Mouse (Mus musculus) heart, adult 9 months (tissue): ENCODE measurements around the gene Cyp2d9.
"Not testable (repeated sequence)": the region's sequence is repeated elsewhere in the genome, so short reads cannot be mapped to it uniquely, and the experiment has no call there.

Experiments
- DNase-seq, 2 experiments: peaks; one replicate each; pipeline ENCODE4 v3.0.0; 2022; ENCODE audit warnings: low spot score in 2 of 2

Cyp2d9 gene

GRCm38 (mm10) chr15:82433137-82433536, at the start of gene Cyp2d9:
Gene Cyp2d9 (plus strand): TSS chr15:82433437.
- DNase-seq, result no peak

- DNase-seq, result no peak
Observed at GRCm38 (mm10) chr15:82385729-82386128, 47.5 kb upstream of the Cyp2d9 start.

GRCm38 (mm10) chr15:82389916-82390315, 43.3 kb upstream of the Cyp2d9 start:
- not testable (repeated sequence) for DNase-seq

GRCm38 (mm10) chr15:82393922-82394321, 39.3 kb upstream of the Cyp2d9 start, which contains the start of gene Cyp2d11:
Gene Cyp2d11 (minus strand): TSS chr15:82394022.
- not testable (repeated sequence) for DNase-seq

- not testable (repeated sequence) for DNase-seq
Observed at GRCm38 (mm10) chr15:82395955-82396354, 37.3 kb upstream of the Cyp2d9 start.

GRCm38 (mm10) chr15:82401516-82401915, 31.7 kb upstream of the Cyp2d9 start:
- DNase-seq, result no peak

GRCm38 (mm10) chr15:82402106-82402505, 31.1 kb upstream of the Cyp2d9 start:
- no peak for DNase-seq

- no peak for DNase-seq
Observed at GRCm38 (mm10) chr15:82402741-82403140, 30.5 kb upstream of the Cyp2d9 start.

- DNase-seq, result no peak
Observed at GRCm38 (mm10) chr15:82403606-82404005, 29.6 kb upstream of the Cyp2d9 start.

- DNase-seq, result no peak
Observed at GRCm38 (mm10) chr15:82404163-82404562, 29.1 kb upstream of the Cyp2d9 start.

- DNase-seq, result no peak
Observed at GRCm38 (mm10) chr15:82406981-82407380, 26.3 kb upstream of the Cyp2d9 start, which contains the start of gene Cyp2d10. Gene Cyp2d10 (minus strand): TSS chr15:82407195.

- DNase-seq, result no peak
Observed at GRCm38 (mm10) chr15:82407536-82407935, 25.7 kb upstream of the Cyp2d9 start.

- peak; percentile 86 to 90 for DNase-seq
Observed at GRCm38 (mm10) chr15:82416797-82417789, 16.1 kb upstream of the Cyp2d9 start.

- no peak for DNase-seq
Observed at GRCm38 (mm10) chr15:82418616-82419015, 14.6 kb upstream of the Cyp2d9 start.

GRCm38 (mm10) chr15:82422935-82423334, 10.3 kb upstream of the Cyp2d9 start:
- no peak for DNase-seq

GRCm38 (mm10) chr15:82423471-82423870, 9.8 kb upstream of the Cyp2d9 start:
- no peak for DNase-seq

- no peak for DNase-seq
Observed at GRCm38 (mm10) chr15:82433621-82434020, 384 bp downstream of the Cyp2d9 start.

- DNase-seq, result no peak
Observed at GRCm38 (mm10) chr15:82434541-82434940, 1.3 kb downstream of the Cyp2d9 start.

GRCm38 (mm10) chr15:82435011-82435410, 1.8 kb downstream of the Cyp2d9 start:
- DNase-seq, result peak in 1 of 2 experiments; percentile 2

GRCm38 (mm10) chr15:82435606-82436005, 2.4 kb downstream of the Cyp2d9 start:
- no peak for DNase-seq

GRCm38 (mm10) chr15:82437975-82438617, 4.9 kb downstream of the Cyp2d9 start:
- no peak for DNase-seq

GRCm38 (mm10) chr15:82443658-82444057, 10.4 kb downstream of the Cyp2d9 start:
- no peak for DNase-seq

GRCm38 (mm10) chr15:82445196-82445595, 12.0 kb downstream of the Cyp2d9 start:
- no peak for DNase-seq
